Mouse (Mus musculus) C2C12 (cell line): ENCODE measurements around the gene Psmd9.

Source experiments
- CTCF ChIP-seq: IDR thresholded peaks from one replicate; pipeline ENCODE4 v1.5.1; 2011; ENCODE audit not compliant: control insufficient read depth, insufficient read depth, insufficient read length
- FOSL1 ChIP-seq: IDR thresholded peaks from one replicate; pipeline ENCODE4 v1.8.0; 2011; ENCODE audit warnings: mild to moderate bottlenecking, low read length; ENCODE audit not compliant: poor library complexity, insufficient read depth, severe bottlenecking
- MAX ChIP-seq: IDR thresholded peaks from one replicate; pipeline ENCODE4 v1.6.1; 2011; ENCODE audit warnings: mild to moderate bottlenecking, control low read depth
- USF1 ChIP-seq: IDR thresholded peaks from one replicate; pipeline ENCODE4 v1.6.1; 2011; ENCODE audit warnings: low read depth, mild to moderate bottlenecking, control low read depth, moderate library complexity

GRCm38 (mm10) chr5:123277704-123278103 is 108.5 kb downstream of the Psmd9 start:
- no peak for TF ChIP-seq MAX
- no peak for TF ChIP-seq CTCF
- TF ChIP-seq FOSL1, result no peak
- no peak for TF ChIP-seq USF1
